Mouse (Mus musculus) monocyte, adult 2 months (primary cell): Measurements from ENCODE around the gene Fat3.

ENCODE experiments used
- DNase-seq, 2 experiments: peaks; one replicate each; pipeline ENCODE4 v3.0.0; 2022; ENCODE audit warnings: low spot score in 2 of 2, low read depth in 1 of 2

The Fat3 gene

DNA sequence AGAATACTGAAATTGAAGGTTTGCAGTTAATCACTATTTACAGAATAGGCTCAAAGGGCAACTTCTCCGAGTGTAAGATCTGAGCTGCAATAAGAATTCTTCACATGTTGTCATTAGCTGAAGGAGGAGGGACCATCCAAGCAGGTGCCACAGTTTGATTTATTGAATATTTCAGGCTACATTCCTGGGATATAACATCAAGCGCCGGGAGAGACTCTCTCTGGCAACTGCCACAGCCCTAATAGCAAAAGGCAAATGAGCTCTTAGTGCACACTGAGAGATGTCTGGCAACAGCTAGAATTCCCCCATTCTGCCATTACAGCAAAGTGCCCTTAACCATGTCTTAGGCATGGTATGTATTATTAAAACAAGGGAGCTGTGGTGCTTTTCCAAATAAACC lies 61.1 kb downstream of the Fat3 start:
- DNase-seq = no peak

- DNase-seq = no peak
Measured at GRCm38 (mm10) chr9:16437805-16438204, 63.3 kb downstream of the Fat3 start.

GRCm38 (mm10) chr9:16428589-16428988 lies 72.5 kb downstream of the Fat3 start:
- DNase-seq = no peak

GRCm38 (mm10) chr9:16422707-16423106 lies 78.4 kb downstream of the Fat3 start:
- DNase-seq = no peak

- no peak for DNase-seq
Measured at GRCm38 (mm10) chr9:16402815-16403214, 98.3 kb downstream of the Fat3 start.

- DNase-seq = no peak
Measured at GRCm38 (mm10) chr9:16398734-16399686, 102.1 kb downstream of the Fat3 start.

DNA sequence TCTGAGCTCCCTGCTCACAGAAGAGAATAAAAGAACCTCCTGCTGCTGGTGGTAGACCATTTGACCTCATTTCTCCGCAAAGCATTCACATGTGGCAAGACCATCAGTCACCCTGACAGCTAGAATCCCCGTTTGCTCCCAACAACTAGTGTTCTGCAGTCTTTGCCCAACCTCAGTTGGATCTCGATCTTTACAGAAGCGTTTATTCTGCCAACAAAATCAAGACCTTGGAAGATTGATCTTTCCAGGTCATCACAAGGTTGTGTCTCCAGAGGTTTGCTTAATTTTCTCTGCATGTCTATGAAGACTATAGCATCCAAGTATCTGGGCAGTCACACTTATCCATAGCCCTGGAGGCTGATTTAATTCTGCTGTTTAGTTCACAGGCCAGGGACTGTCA lies 111.9 kb downstream of the Fat3 start:
- DNase-seq = no peak

GRCm38 (mm10) chr9:16387527-16387926 lies 113.6 kb downstream of the Fat3 start:
- DNase-seq = no peak

GRCm38 (mm10) chr9:16363713-16364112 lies 137.4 kb downstream of the Fat3 start:
- no peak for DNase-seq

DNA sequence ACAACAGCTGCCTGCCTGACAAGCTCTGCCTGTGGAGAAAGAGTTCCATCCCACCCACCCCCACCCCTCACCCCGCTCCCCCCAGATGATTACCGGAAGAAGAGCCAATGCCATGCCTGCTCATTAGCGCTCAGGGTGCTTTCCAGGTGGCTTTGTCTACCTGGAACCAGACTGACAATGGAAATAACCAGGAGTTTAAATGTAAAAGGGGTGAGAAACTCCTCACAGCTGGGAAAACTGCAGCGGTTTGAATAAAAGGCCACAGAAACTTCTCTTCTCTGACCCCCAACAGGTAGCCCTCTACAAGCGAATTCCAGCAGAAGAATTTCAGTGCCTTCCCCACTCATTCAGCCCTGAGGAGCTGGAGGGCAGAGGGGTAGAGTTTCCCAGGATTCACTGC lies 139.3 kb downstream of the Fat3 start:
- DNase-seq = no peak

DNA sequence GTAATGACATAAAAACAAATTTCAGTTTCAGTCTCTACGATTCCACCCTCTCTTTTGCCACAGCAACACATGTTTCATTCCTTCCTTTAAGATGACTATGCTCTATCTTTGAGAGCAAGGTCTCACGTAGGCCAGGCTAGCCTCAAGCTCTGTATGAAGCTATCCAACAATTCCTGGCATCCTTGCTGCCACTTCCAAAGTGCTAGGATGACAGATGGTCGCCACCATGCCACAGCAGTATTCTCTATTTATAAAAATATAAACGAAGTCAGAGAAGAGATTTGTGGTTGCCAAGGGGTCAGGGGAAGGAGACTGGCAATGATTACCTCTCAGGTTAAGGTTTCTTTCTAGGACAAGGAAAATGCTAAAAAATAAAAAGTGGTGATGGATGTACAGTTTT lies 144.4 kb downstream of the Fat3 start:
- no peak for DNase-seq

DNA sequence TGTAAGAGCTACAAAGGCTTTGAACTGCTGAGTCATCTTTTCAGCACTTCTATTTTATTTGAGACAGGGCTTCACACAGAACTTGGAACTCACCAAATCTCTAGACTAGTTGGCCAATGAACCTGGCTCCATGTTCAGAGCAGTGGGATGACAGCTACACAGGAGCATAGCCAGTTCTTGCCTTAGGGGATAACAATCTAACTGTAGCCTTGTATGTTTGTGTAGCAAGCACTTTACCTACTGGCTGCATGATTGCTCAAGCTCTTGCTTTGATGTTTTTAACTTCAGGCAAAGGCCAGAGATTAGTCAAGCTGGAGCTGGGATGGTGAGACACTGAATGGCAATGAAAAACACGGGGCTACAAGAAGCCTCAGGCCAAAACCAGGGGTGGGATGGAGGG lies 146.2 kb downstream of the Fat3 start:
- DNase-seq = no peak

DNA sequence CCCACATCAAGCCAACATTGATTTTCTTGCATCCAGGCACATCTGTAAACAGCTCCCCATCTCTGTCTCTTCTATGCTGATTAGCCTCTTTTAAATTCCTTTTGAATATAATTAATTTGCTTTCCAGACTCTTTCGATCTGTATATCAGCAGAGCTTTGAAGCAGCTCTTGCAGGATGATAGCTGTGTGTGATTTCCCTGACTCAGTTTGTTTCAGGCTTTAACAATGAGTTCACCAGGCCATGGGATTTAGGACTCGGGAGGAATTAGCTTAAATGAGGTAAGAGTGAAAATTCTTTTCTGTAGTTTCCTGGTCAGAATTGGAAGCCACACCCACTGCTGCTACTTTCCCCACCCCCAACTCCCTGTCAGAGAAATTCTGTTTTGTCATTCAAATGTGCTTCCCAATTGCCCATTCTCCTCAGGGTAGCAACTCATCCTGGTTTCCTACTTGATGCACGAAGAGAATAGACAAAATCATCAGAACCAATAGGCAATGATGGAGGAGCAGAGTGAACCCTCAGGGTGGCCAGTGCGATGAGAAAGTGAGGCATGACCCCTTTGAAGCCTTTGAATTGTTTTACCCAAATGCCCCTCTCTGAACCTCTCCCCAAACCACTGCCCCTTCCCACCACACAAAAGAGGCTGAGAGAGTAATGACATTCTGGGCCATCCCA lies 147.9 kb downstream of the Fat3 start:
- no peak for DNase-seq

- no peak for DNase-seq
Measured at GRCm38 (mm10) chr9:16352486-16353048, 148.5 kb downstream of the Fat3 start.

- no peak for DNase-seq
Measured at GRCm38 (mm10) chr9:16344902-16345855, 155.9 kb downstream of the Fat3 start.

GRCm38 (mm10) chr9:16343191-16343590 lies 157.9 kb downstream of the Fat3 start:
- no peak for DNase-seq

GRCm38 (mm10) chr9:16342577-16342976 lies 158.5 kb downstream of the Fat3 start:
- no peak for DNase-seq

DNA sequence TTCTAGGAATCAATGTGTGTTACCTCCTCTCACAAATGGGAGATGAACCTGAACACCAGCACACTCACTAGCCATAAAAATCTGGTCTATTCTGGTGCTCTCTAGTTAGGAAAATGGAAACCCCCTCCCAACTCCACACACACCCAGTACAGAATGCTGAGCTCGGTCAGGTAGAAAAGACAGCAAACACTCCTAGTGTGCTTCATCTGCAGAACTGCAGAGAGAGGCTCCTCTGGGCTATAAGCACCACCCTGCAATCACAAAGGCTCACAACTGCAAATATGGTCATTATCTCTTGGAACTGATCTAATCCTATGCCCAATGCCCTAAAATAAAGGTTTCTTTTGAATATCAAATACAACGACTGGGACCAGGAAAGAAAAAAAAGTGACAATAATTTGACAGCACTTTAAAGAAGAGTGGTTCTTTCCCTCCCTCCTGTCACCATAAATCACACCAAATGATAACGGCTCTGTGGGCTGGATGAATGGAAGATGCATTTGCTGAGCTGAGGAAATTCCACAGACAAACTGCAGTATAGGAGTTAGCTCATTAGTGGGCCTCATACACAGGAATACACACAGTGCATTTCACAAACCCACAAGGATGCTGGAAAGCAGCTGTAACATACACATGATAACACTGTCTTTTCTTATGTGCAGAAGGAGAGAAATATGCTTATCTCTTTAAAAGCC lies 170.6 kb downstream of the Fat3 start:
- DNase-seq = no peak

- DNase-seq = no peak
Measured at GRCm38 (mm10) chr9:16318957-16319356, 182.1 kb downstream of the Fat3 start.

DNA sequence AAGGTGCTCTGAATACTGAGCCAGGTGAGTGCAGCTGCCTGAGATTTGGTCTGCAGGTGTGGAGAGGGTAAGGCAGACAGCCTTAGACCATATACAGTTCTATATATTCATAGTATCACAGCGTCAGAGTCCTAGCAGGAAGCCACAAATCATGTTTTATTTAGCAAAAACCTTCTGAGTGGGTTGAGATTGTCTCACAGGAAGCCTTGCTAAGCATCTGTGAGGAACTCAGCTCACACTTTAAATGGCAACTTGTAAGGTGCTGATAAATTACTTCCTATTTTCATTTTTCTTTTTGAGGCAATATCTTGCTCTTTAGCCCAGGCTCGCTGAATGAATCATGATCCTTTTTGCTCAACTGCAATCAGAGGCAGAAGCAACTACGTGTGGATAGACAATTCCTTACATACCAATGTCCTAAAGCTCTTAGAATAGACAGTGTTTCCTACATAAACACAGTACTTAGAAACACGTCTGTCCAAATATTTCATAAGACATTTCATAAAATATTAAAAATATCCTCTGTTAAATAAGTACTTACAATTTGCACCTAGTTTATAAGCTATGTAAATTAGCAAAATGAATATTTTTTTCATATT lies 188.4 kb downstream of the Fat3 start:
- DNase-seq = no peak
